Mouse (Mus musculus) G1E (cell line): ENCODE results near the gene Erbb2. TPM values are rescaled to one million over a fixed set of nuclear protein-coding genes. Genes with fewer than 3 reads are reported as not detected.

Experiments used
- ATAC-seq: 2 replicates; pipeline ENCODE4 v1.8.0; 2016; ENCODE audit warnings: mild to moderate bottlenecking; ENCODE audit not compliant: insufficient number of reproducible peaks, poor library complexity, low FRiP score, severe bottlenecking; ENCODE audit errors: extremely low read depth
- DNase-seq: peaks from one replicate; pipeline ENCODE4 v3.0.0; 2012; ENCODE audit warnings: low spot score
- H3K27me3 ChIP-seq: 2 replicates; pipeline ENCODE4 v1.6.1; 2012; ENCODE audit warnings: mild to moderate bottlenecking, low read length, inconsistent platforms; ENCODE audit not compliant: insufficient read depth
- H3K36me3 ChIP-seq: replicated peaks from 2 replicates; pipeline ENCODE3; 2012; ENCODE audit warnings: mild to moderate bottlenecking, inconsistent platforms
- H3K4me1 ChIP-seq: 2 replicates; pipeline ENCODE4 v1.6.1; 2012; ENCODE audit warnings: low read depth, low read length, inconsistent platforms, mixed read lengths; ENCODE audit not compliant: insufficient read depth
- H3K4me3 ChIP-seq: 2 replicates; pipeline ENCODE4 v1.5.1; 2012; ENCODE audit warnings: low read depth, mild to moderate bottlenecking, inconsistent platforms, low read length, moderate library complexity, mixed read lengths
- H3K9me3 ChIP-seq: replicated peaks from 2 replicates; pipeline ENCODE4 v1.6.1; 2012; ENCODE audit warnings: inconsistent platforms
- CTCF ChIP-seq: IDR thresholded peaks from 2 replicates; pipeline ENCODE4 v1.5.1; 2012; ENCODE audit warnings: low read depth, low read length, inconsistent platforms, mixed read lengths
- GATA1 ChIP-seq: IDR thresholded peaks from 2 replicates; pipeline ENCODE4 v1.6.1; 2012; ENCODE audit warnings: borderline replicate concordance, low read length, inconsistent platforms, mixed read lengths
- GATA2 ChIP-seq: IDR thresholded peaks from 2 replicates; pipeline ENCODE4 v1.6.1; 2012; ENCODE audit warnings: low read depth, low read length, inconsistent platforms, borderline replicate concordance
- POLR2AphosphoS5 ChIP-seq: IDR thresholded peaks from 2 replicates; pipeline ENCODE4 v1.6.1; 2012; ENCODE audit warnings: low read depth, low read length, inconsistent platforms; ENCODE audit not compliant: insufficient replicate concordance
- TAL1 ChIP-seq: conservative IDR thresholded peaks from 2 replicates; pipeline ENCODE4 v1.6.1; 2012; ENCODE audit warnings: low read depth, low read length, inconsistent platforms, mixed read lengths
- polyA plus RNA-seq: library from polyadenylated mRNA; stranded (reverse); fragments of >175 nt; gene quantifications from 2 replicates; pipeline ENCODE4 v1.2.3, GENCODE M21; 2012
- total RNA-seq, 2 experiments: library from RNA; stranded (forward) in 1 of 2; stranded (reverse) in 1 of 2; fragments of 200-1000 nt in 1 of 2; fragments of >200 nt in 1 of 2; fragmentation: Nextera tagmentation in 1 of 2; gene quantifications; 2 replicates each; pipeline ENCODE4 v1.2.3; 2014 to 2017

Erbb2 gene
- total and polyA plus RNA-seq, 3 experiments, result 0.05 TPM; not detected in 2

DNA sequence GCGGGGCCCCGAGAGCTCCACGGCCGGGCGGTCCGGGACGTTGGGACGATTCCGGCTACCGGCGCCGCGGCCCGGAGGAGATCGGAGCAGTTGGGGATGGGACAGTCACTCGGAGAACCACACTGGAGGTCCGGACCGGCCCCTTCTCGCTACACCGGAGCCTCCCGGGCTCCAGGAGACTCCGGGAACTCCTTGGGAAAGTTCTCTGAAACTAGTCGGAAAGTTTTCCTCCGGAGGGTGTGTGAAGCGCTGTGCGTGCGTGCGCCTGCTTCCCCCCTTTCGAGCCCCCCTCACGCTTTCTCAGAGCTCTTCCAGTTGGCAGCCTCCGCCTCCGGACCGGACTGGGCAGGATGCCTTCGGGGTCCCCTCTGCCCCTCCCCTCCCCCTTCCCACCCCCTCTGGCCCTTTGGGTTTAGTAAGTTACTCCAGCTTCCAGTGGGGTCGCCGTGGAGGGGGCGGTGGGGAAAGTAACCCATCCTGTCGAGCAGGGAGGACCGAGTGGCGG, 579 bp downstream of the Erbb2 start:
- ATAC-seq (no peak), DNase-seq (no peak)
- TF ChIP-seq GATA1, result no peak
- TF ChIP-seq CTCF, result no peak
- TF ChIP-seq POLR2AphosphoS5, result no peak
- TF ChIP-seq GATA2, result no peak
- no peak for TF ChIP-seq TAL1
- H3K27me3 ChIP-seq, result peaks cover 45% of the 10 kb centered on the region
- no peaks in the 10 kb centered on the region for H3K9me3 ChIP-seq
- H3K4me3 ChIP-seq, result no peak overlapping the region
- peaks cover 6% of the 10 kb centered on the region; the same call in 1 of the 2 replicates for H3K4me1 ChIP-seq
- no peaks in the 10 kb centered on the region for H3K36me3 ChIP-seq

GRCm38 (mm10) chr11:98413731-98414130, 1.5 kb downstream of the Erbb2 start:
- H3K36me3 ChIP-seq, result no peaks in the 10 kb centered on the region
- DNase-seq, result no peak
- peaks cover 45% of the 10 kb centered on the region for H3K27me3 ChIP-seq
- TF ChIP-seq GATA2 (no peak), GATA1 (no peak), CTCF (no peak), POLR2AphosphoS5 (no peak), TAL1 (no peak)
- ATAC-seq, result no peak
- H3K4me1 ChIP-seq, result peaks cover 6% of the 10 kb centered on the region; the same call in 1 of the 2 replicates
- no peak overlapping the region for H3K4me3 ChIP-seq
- no peaks in the 10 kb centered on the region for H3K9me3 ChIP-seq

- Histone ChIP-seq H3K4me1 (peaks cover 6% of the 10 kb centered on the region; the same call in 1 of the 2 replicates), H3K27me3 (peaks cover 50% of the 10 kb centered on the region), H3K4me3 (no peak overlapping the region), H3K36me3 (no peaks in the 10 kb centered on the region), H3K9me3 (no peaks in the 10 kb centered on the region)
- ATAC-seq (no peak), DNase-seq (no peak)
- no peak for TF ChIP-seq TAL1
- TF ChIP-seq CTCF, result no peak
Observed at GRCm38 (mm10) chr11:98414162-98414561, 1.9 kb downstream of the Erbb2 start.

- ATAC-seq, result no peak
- no peaks in the 10 kb centered on the region for H3K36me3 ChIP-seq
- peaks cover 57% of the 10 kb centered on the region for H3K27me3 ChIP-seq
- H3K4me1 ChIP-seq, result peaks cover 6% of the 10 kb centered on the region; the same call in 1 of the 2 replicates
- no peak for DNase-seq
- TF ChIP-seq TAL1, result no peak
- TF ChIP-seq GATA2, result no peak
- TF ChIP-seq POLR2AphosphoS5, result no peak
- TF ChIP-seq CTCF, result no peak
- no peak for TF ChIP-seq GATA1
- H3K4me3 ChIP-seq, result no peak overlapping the region
- H3K9me3 ChIP-seq, result no peaks in the 10 kb centered on the region
Observed at GRCm38 (mm10) chr11:98417074-98417473, 4.8 kb downstream of the Erbb2 start.

DNA sequence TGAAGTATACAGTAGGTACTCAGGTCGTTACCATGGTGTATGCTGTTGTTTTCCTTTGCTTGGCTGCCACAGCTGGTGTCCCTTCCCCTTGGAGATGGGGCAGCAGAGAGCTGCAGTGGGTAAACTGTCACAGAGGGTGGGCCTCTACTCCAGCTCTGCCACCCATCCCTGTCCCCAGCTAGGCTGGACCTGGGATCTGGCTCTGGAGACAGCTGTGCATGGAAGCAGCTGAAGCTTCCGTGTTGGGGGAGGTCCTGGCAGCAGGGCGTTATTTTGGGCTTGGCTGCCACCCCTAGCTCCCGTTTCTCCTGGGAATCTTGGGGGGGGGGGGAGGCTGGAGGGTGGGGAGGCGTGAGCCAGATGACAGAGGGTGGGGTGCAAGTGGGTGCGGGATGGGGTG, 6.0 kb downstream of the Erbb2 start:
- no peak overlapping the region for H3K4me3 ChIP-seq
- no peaks in the 10 kb centered on the region for H3K9me3 ChIP-seq
- peaks cover 3% of the 10 kb centered on the region; the same call in 1 of the 2 replicates for H3K4me1 ChIP-seq
- H3K27me3 ChIP-seq, result peaks cover 52% of the 10 kb centered on the region
- TF ChIP-seq GATA2 (no peak), GATA1 (no peak), TAL1 (no peak), POLR2AphosphoS5 (no peak), CTCF (no peak)
- ATAC-seq (no peak), DNase-seq (no peak)
- H3K36me3 ChIP-seq, result no peaks in the 10 kb centered on the region

GRCm38 (mm10) chr11:98418939-98419547, 6.8 kb downstream of the Erbb2 start:
- H3K4me1 ChIP-seq, result peaks cover 3% of the 10 kb centered on the region; the same call in 1 of the 2 replicates
- H3K27me3 ChIP-seq, result peaks cover 44% of the 10 kb centered on the region
- no peak overlapping the region for H3K4me3 ChIP-seq
- TF ChIP-seq TAL1 (no peak), POLR2AphosphoS5 (no peak), GATA1 (no peak), CTCF (no peak), GATA2 (no peak)
- DNase-seq (no peak), ATAC-seq (no peak)
- no peaks in the 10 kb centered on the region for H3K36me3 ChIP-seq
- H3K9me3 ChIP-seq, result no peaks in the 10 kb centered on the region

GRCm38 (mm10) chr11:98426592-98426991, 14.3 kb downstream of the Erbb2 start:
- H3K4me1 ChIP-seq, result no peaks in the 10 kb centered on the region
- TF ChIP-seq TAL1, result no peak
- no peak for TF ChIP-seq POLR2AphosphoS5
- H3K9me3 ChIP-seq, result no peaks in the 10 kb centered on the region
- no peak overlapping the region for H3K4me3 ChIP-seq
- no peak for ATAC-seq
- H3K36me3 ChIP-seq, result no peaks in the 10 kb centered on the region
- peaks cover 52% of the 10 kb centered on the region for H3K27me3 ChIP-seq
- DNase-seq, result no peak
